Mouse (Mus musculus) CH12.LX (cell line): ENCODE measurements around the gene Cox4i2. TPM values are rescaled to one million over a fixed set of nuclear protein-coding genes. Genes with fewer than 3 reads are reported as not detected.

Experiments used
- DNase-seq: peaks from one replicate; pipeline ENCODE4 v3.0.0-alpha.2; 2013; ENCODE audit errors: extremely low read depth
- H3K27ac ChIP-seq: 2 replicates; pipeline ENCODE4 v1.5.1; 2012; ENCODE audit warnings: low read depth, mild to moderate bottlenecking, control low read depth, moderate library complexity; ENCODE audit not compliant: insufficient read depth
- H3K27me3 ChIP-seq: replicated peaks from 2 replicates; pipeline ENCODE3; 2012; ENCODE audit warnings: inconsistent platforms
- H3K36me3 ChIP-seq, 2 experiments: replicated peaks in 1 of 2; 2 replicates each; pipeline versions ENCODE3 to v1.6.1; 2012; ENCODE audit warnings: inconsistent platforms in 1 of 2, low read length in 1 of 2, mild to moderate bottlenecking in 1 of 2, mixed read lengths in 1 of 2, moderate library complexity in 1 of 2; ENCODE audit not compliant: control insufficient read depth in 1 of 2, insufficient read depth in 1 of 2
- H3K4me1 ChIP-seq, 2 experiments: 2 replicates each; pipeline ENCODE4 v1.6.1; 2012; ENCODE audit warnings: inconsistent platforms in 1 of 2, moderate library complexity in 1 of 2; ENCODE audit not compliant: insufficient read depth in 2 of 2, control insufficient read depth in 1 of 2
- H3K4me2 ChIP-seq: 2 replicates; pipeline ENCODE4 v1.6.1; 2012; ENCODE audit warnings: low read depth, mild to moderate bottlenecking, control low read depth; ENCODE audit not compliant: poor library complexity, insufficient read depth, severe bottlenecking
- H3K4me3 ChIP-seq, 3 experiments: fragments of 150-350 bp in 1 of 3; sonication (generic) in 1 of 3; replicated peaks in 1 of 3; 2 replicates each; pipeline versions ENCODE3 to v1.5.1; 2011 to 2012; ENCODE audit warnings: low read depth in 2 of 3, low read length in 2 of 3, mild to moderate bottlenecking in 2 of 3, moderate library complexity in 2 of 3, control low read depth in 1 of 3, improper control_type of control experiment in 1 of 3, inconsistent platforms in 1 of 3, mixed read lengths in 1 of 3; ENCODE audit not compliant: poor library complexity in 1 of 3
- H3K79me2 ChIP-seq: replicated peaks from 2 replicates; pipeline ENCODE4 v1.6.1; 2012; ENCODE audit warnings: mild to moderate bottlenecking, moderate library complexity; ENCODE audit not compliant: control insufficient read depth, poor library complexity, insufficient read depth, severe bottlenecking; ENCODE audit errors: extremely low read depth
- H3K9ac ChIP-seq: 2 replicates; pipeline ENCODE4 v1.6.1; 2012; ENCODE audit warnings: low read depth, mild to moderate bottlenecking, control low read depth, moderate library complexity; ENCODE audit not compliant: insufficient read depth
- H3K9me3 ChIP-seq: replicated peaks from 2 replicates; pipeline ENCODE3; 2012; ENCODE audit warnings: low read length, inconsistent platforms, mixed read lengths
- E2F4 ChIP-seq: IDR thresholded peaks from 2 replicates; pipeline ENCODE4 v1.6.1; 2011; ENCODE audit warnings: low read depth, low read length, improper control_type of control experiment; ENCODE audit not compliant: insufficient replicate concordance
- ELF1 ChIP-seq: IDR thresholded peaks from 2 replicates; pipeline ENCODE4 v1.6.1; 2014; ENCODE audit warnings: low read depth, mild to moderate bottlenecking, inconsistent platforms, low read length, improper control_type of control experiment
- ETS1 ChIP-seq: conservative IDR thresholded peaks from 2 replicates; pipeline ENCODE4 v1.6.1; 2012; ENCODE audit warnings: low read depth, mild to moderate bottlenecking, inconsistent platforms, low read length, improper control_type of control experiment, moderate library complexity
- GABPA ChIP-seq: IDR thresholded peaks from 2 replicates; pipeline ENCODE4 v1.6.1; 2012; ENCODE audit warnings: low read depth, low read length, improper control_type of control experiment, inconsistent platforms; ENCODE audit not compliant: insufficient replicate concordance
- JUND ChIP-seq: conservative IDR thresholded peaks from 2 replicates; pipeline ENCODE4 v1.6.1; 2011; ENCODE audit warnings: low read depth, low read length, improper control_type of control experiment
- MAFK ChIP-seq: IDR thresholded peaks from 2 replicates; pipeline ENCODE4 v1.6.1; 2011; ENCODE audit warnings: low read length, improper control_type of control experiment; ENCODE audit not compliant: insufficient replicate concordance
- MAX ChIP-seq: IDR thresholded peaks from 2 replicates; pipeline ENCODE4 v1.6.1; 2011; ENCODE audit warnings: low read length, improper control_type of control experiment
- MAZ ChIP-seq: IDR thresholded peaks from 2 replicates; pipeline ENCODE4 v1.6.1; 2012; ENCODE audit warnings: low read depth, mild to moderate bottlenecking, inconsistent platforms, low read length, improper control_type of control experiment, moderate library complexity
- MYC ChIP-seq: IDR thresholded peaks from 2 replicates; pipeline ENCODE4 v1.6.1; 2011; ENCODE audit warnings: low read depth, mild to moderate bottlenecking, improper control_type of control experiment, low read length
- NELFE ChIP-seq: IDR thresholded peaks from 2 replicates; pipeline ENCODE4 v1.6.1; 2011; ENCODE audit warnings: low read depth, low read length, improper control_type of control experiment
- NRF1 ChIP-seq: IDR thresholded peaks from 2 replicates; pipeline ENCODE4 v1.6.1; 2014; ENCODE audit warnings: low read depth, mild to moderate bottlenecking, inconsistent platforms, low read length, improper control_type of control experiment, moderate library complexity
- PAX5 ChIP-seq: IDR thresholded peaks from 2 replicates; pipeline ENCODE4 v1.6.1; 2012; ENCODE audit warnings: low read length, inconsistent platforms, mixed read lengths
- RAD21 ChIP-seq: IDR thresholded peaks from 2 replicates; pipeline ENCODE4 v1.6.1; 2011; ENCODE audit warnings: low read depth, mild to moderate bottlenecking, low read length, improper control_type of control experiment, moderate library complexity
- TBP ChIP-seq: conservative IDR thresholded peaks from 2 replicates; pipeline ENCODE4 v1.6.1; 2011; ENCODE audit warnings: low read depth, low read length, improper control_type of control experiment
- UBTF ChIP-seq: IDR thresholded peaks from 2 replicates; pipeline ENCODE4 v1.6.1; 2012; ENCODE audit warnings: low read depth, mild to moderate bottlenecking, inconsistent platforms, low read length, improper control_type of control experiment, moderate library complexity
- USF1 ChIP-seq: IDR thresholded peaks from 2 replicates; pipeline ENCODE4 v1.6.1; 2014; ENCODE audit warnings: low read depth, mild to moderate bottlenecking, inconsistent platforms, low read length, improper control_type of control experiment
- USF2 ChIP-seq: conservative IDR thresholded peaks from 2 replicates; pipeline ENCODE4 v1.6.1; 2011; ENCODE audit warnings: low read depth, low read length, improper control_type of control experiment
- ZC3H11A ChIP-seq: IDR thresholded peaks from 2 replicates; pipeline ENCODE4 v1.6.1; 2012; ENCODE audit warnings: low read depth, mild to moderate bottlenecking, inconsistent platforms, low read length, improper control_type of control experiment
- ZKSCAN1 ChIP-seq: IDR thresholded peaks from 2 replicates; pipeline ENCODE4 v1.6.1; 2012; ENCODE audit warnings: low read depth, inconsistent platforms, low read length, improper control_type of control experiment, borderline replicate concordance
- ZMIZ1 ChIP-seq: IDR thresholded peaks from 2 replicates; pipeline ENCODE4 v1.6.1; 2012; ENCODE audit warnings: low read depth, mild to moderate bottlenecking, inconsistent platforms, low read length, improper control_type of control experiment
- ZNF384 ChIP-seq: IDR thresholded peaks from 2 replicates; pipeline ENCODE4 v1.6.1; 2012; ENCODE audit warnings: low read depth, low read length, improper control_type of control experiment, inconsistent platforms
- dilution Hi-C: fragments of 300-500 bp; cut with MboI; formaldehyde crosslinking; loops from 2 replicates; pipeline ENCODE4 v1.14.3; 2020; ENCODE audit warnings: low sequenced_read_pairs; ENCODE audit not compliant: extremely low pct_unique_long_range_greater_than_20kb, extremely low pct_ligation_motif_present
- in situ Hi-C: fragments of 300-500 bp; cut with MboI; formaldehyde crosslinking; loops from 3 replicates; pipeline ENCODE4 v1.14.3; 2019; ENCODE audit warnings: low sequenced_read_pairs, low pct_ligation_motif_present, low pct_unique_long_range_greater_than_20kb, mixed read lengths
- polyA plus RNA-seq: library from polyadenylated mRNA; unstranded; fragments of >175 nt; gene quantifications from 2 replicates; pipeline ENCODE4 v1.2.1, GENCODE M21; 2012; ENCODE audit warnings: low read depth; ENCODE audit not compliant: insufficient read length
- total RNA-seq, 2 experiments: library from RNA; depleted of rRNA; stranded (reverse); fragments of 300-350 nt in 1 of 2; fragments of >200 nt in 1 of 2; gene quantifications; 2 replicates each; pipeline ENCODE4 v1.2.3; 2012 to 2014

Cox4i2 gene
- total and polyA plus RNA-seq, 3 experiments, result not detected

- H3K4me1 ChIP-seq, result peaks cover 33 to 59% of the 10 kb centered on the region in 2 experiments
- H3K36me3 ChIP-seq, result peaks cover 23 to 62% of the 10 kb centered on the region in 2 experiments
- H3K4me3 ChIP-seq, result no peak overlapping the region
- TF ChIP-seq TBP (no peak), MAX (0 out of 2 replicates have a peak, but pooled peaks have one; percentile 27)
- dilution Hi-C loops, result no loop called here
- H3K79me2 ChIP-seq, result peaks cover 94% of the 10 kb centered on the region
- DNase-seq, result no peak
- peak overlapping the region; percentile 67; the same call in 1 of the 2 replicates for H3K27ac ChIP-seq
- no peak overlapping the region for H3K4me2 ChIP-seq
- in situ Hi-C loops, result no loop called here
- H3K27me3 ChIP-seq, result no peaks in the 10 kb centered on the region
- no peaks in the 10 kb centered on the region for H3K9me3 ChIP-seq
- no peak overlapping the region; the same call in 1 of the 2 replicates for H3K9ac ChIP-seq
These were observed 49.1 kb downstream of the Cox4i2 start for GRCm38 (mm10) chr2:152803081-152803480.

- Histone ChIP-seq H3K4me1 (peaks cover 34 to 74% of the 10 kb centered on the region in 2 experiments), H3K9ac (no peak overlapping the region), H3K79me2 (peaks cover 94% of the 10 kb centered on the region), H3K27me3 (no peaks in the 10 kb centered on the region), H3K27ac (peak overlapping the region; percentile 18), H3K4me2 (no peak overlapping the region), H3K9me3 (no peaks in the 10 kb centered on the region), H3K36me3 (peaks cover 25 to 63% of the 10 kb centered on the region in 2 experiments), H3K4me3 (no peak overlapping the region)
- in situ Hi-C loops (no loop called here), dilution Hi-C loops (no loop called here)
- no peak for DNase-seq
- TF ChIP-seq ZMIZ1 (no peak), GABPA (no peak), UBTF (no peak), ETS1 (no peak), USF2 (no peak), MYC (no peak), ZC3H11A (no peak), USF1 (no peak), JUND (no peak), ZNF384 (no peak), ZKSCAN1 (no peak), MAFK (no peak), RAD21 (no peak), NELFE (no peak), E2F4 (no peak), MAZ (no peak), PAX5 (no peak), NRF1 (no peak), ELF1 (no peak), MAX (no peak)
These were observed 50.6 kb downstream of the Cox4i2 start for GRCm38 (mm10) chr2:152804408-152805110.
